Mouse (Mus musculus) heart, adult 11 months (tissue): ENCODE results near the gene Wdfy2.

Source experiments
- DNase-seq: peaks from one replicate; pipeline ENCODE4 v3.0.0; 2022

The Wdfy2 gene

GRCm38 (mm10) chr14:62837641-62838252 lies at the start of gene Wdfy2:
TSS of gene Wdfy2 (plus strand) at chr14:62837678.
- no peak for DNase-seq

- peak; percentile 80 for DNase-seq
These were observed 48.2 kb upstream of the Wdfy2 start for GRCm38 (mm10) chr14:62789282-62789681.

GRCm38 (mm10) chr14:62795719-62796118 lies 41.8 kb upstream of the Wdfy2 start:
- DNase-seq, result peak; percentile 31

GRCm38 (mm10) chr14:62798608-62799101 lies 38.8 kb upstream of the Wdfy2 start:
- DNase-seq, result peak; percentile 85

GRCm38 (mm10) chr14:62800791-62801190 lies 36.7 kb upstream of the Wdfy2 start:
- peak; percentile 63 for DNase-seq

GRCm38 (mm10) chr14:62803204-62803603 lies 34.3 kb upstream of the Wdfy2 start:
- DNase-seq, result no peak

- DNase-seq, result peak; percentile 78
These were observed 30.6 kb upstream of the Wdfy2 start for GRCm38 (mm10) chr14:62806921-62807320.

- DNase-seq, result peak; percentile 92
These were observed 28.6 kb upstream of the Wdfy2 start for GRCm38 (mm10) chr14:62808661-62809523.

- DNase-seq, result no peak
These were observed 24.7 kb upstream of the Wdfy2 start for GRCm38 (mm10) chr14:62812765-62813164.

- DNase-seq, result peak; percentile 84
These were observed 22.9 kb upstream of the Wdfy2 start for GRCm38 (mm10) chr14:62814567-62814966.

GRCm38 (mm10) chr14:62816827-62817226 lies 20.7 kb upstream of the Wdfy2 start:
- DNase-seq, result no peak

GRCm38 (mm10) chr14:62825575-62826332 lies 11.7 kb upstream of the Wdfy2 start:
- DNase-seq, result peak; percentile 60

GRCm38 (mm10) chr14:62829291-62829690 lies 8.2 kb upstream of the Wdfy2 start:
- DNase-seq, result peak; percentile 79

- peak; percentile 67 for DNase-seq
These were observed 5.7 kb upstream of the Wdfy2 start for GRCm38 (mm10) chr14:62831691-62832275.

GRCm38 (mm10) chr14:62833036-62833435 lies 4.4 kb upstream of the Wdfy2 start:
- peak; percentile 83 for DNase-seq

GRCm38 (mm10) chr14:62833541-62833940 lies 3.9 kb upstream of the Wdfy2 start:
- peak; percentile 71 for DNase-seq

- peak; percentile 27 for DNase-seq
These were observed 1.7 kb upstream of the Wdfy2 start for GRCm38 (mm10) chr14:62835737-62836136.

- DNase-seq, result peak; percentile 100
These were observed 395 bp upstream of the Wdfy2 start for GRCm38 (mm10) chr14:62836926-62837640.

- peak; percentile 91 for DNase-seq
These were observed 858 bp downstream of the Wdfy2 start for GRCm38 (mm10) chr14:62838336-62838735.

GRCm38 (mm10) chr14:62841726-62842125 lies 4.2 kb downstream of the Wdfy2 start:
- peak; percentile 54 for DNase-seq

GRCm38 (mm10) chr14:62842495-62842894 lies 5.0 kb downstream of the Wdfy2 start:
- DNase-seq, result peak; percentile 85

GRCm38 (mm10) chr14:62842976-62843375 lies 5.5 kb downstream of the Wdfy2 start:
- DNase-seq, result peak; percentile 76
